Mouse (Mus musculus): ENCODE results near the gene Nfix.
A peak's percentile ranks its signal among the peaks of the same experiment; 100 is the strongest.

GRCm38 (mm10) chr8:84655336-84656190 lies 144.6 kb downstream of the Nfix start:
- TF ChIP-seq EP300 (IDR thresholded peaks at IDR 0.05; ENCODE audit: insufficient read depth, low read depth, low read length) (peak; percentile 84), POLR2A (IDR thresholded peaks at IDR 0.05; ENCODE audit: insufficient read depth, low read length) (no peak)

All from ES-Bruce4 (cell line).